Comparison of ENCODE assay signal across 8 mouse cellular contexts in genomic region chr16:36071071-36071449, GRCm38 (mm10). TPM values are rescaled to one million over a fixed set of nuclear protein-coding genes. Genes with fewer than 3 reads are reported as not detected.
DNase-seq lines count a peak whose midpoint lies in the region; ATAC-seq and TF ChIP-seq lines count a peak whose summit lies in the region.

No protein-coding gene starts in this region.

- H3K4me2 ChIP-seq in liver, embryonic 11.5 days = peak overlapping the region; percentile 66
- H3K4me2 ChIP-seq in stomach, postnatal 0 days (replicated peaks; ENCODE audit: low read depth) = peak overlapping the region; percentile 84

- no peak overlapping the region for H3K27ac ChIP-seq in thymus, adult 2 months (ENCODE audit: control insufficient read depth, insufficient read depth, low read length)
- peak overlapping the region; percentile 99 for H3K27ac ChIP-seq in forebrain, embryonic 10.5 days
- peak overlapping the region; percentile 99 for H3K27ac ChIP-seq in liver, embryonic 11.5 days (ENCODE audit: low read depth, low read length)
- peak overlapping the region; percentile 99 for H3K27ac ChIP-seq in stomach, postnatal 0 days (replicated peaks)

- peak overlapping the region; percentile 78 for H3K4me3 ChIP-seq in thymus, adult 2 months (ENCODE audit: control insufficient read depth, insufficient read depth, low read length)
- peak overlapping the region; percentile 62 for H3K4me3 ChIP-seq in forebrain, embryonic 10.5 days
- peak overlapping the region; percentile 85 for H3K4me3 ChIP-seq in liver, embryonic 11.5 days (ENCODE audit: low read depth, low read length)
- H3K4me3 ChIP-seq in stomach, postnatal 0 days (ENCODE audit: low read depth, low read length) = peak overlapping the region; percentile 75

- no peak; the same call in none of the 2 replicates for ATAC-seq in liver, embryonic 11.5 days (replicated peaks; ENCODE audit: low FRiP score)
- no peak for ATAC-seq in stomach, postnatal 0 days (ENCODE audit: low FRiP score, low TSS enrichment)

- no peak for TF ChIP-seq POLR2A in thymus, adult 2 months (IDR thresholded peaks at IDR 0.05; ENCODE audit: control insufficient read depth, extremely low read depth, insufficient read depth, low read length, poor library complexity)

- H3K9ac ChIP-seq in liver, embryonic 11.5 days (ENCODE audit: low read depth, low read length) = peak overlapping the region; percentile 94
- peak overlapping the region; percentile 85 for H3K9ac ChIP-seq in stomach, postnatal 0 days (ENCODE audit: low read length)

- 0% methylated on average over 16 of the region's 16 CpGs for WGBS in thymus, adult 2 months
- under 1% methylated on average over 16 of the region's 16 CpGs for WGBS in forebrain, embryonic 10.5 days
- under 1% methylated on average over 16 of the region's 16 CpGs for WGBS in liver, embryonic 11.5 days
- under 1% methylated on average over 16 of the region's 16 CpGs for WGBS in stomach, postnatal 0 days

- TF ChIP-seq CTCF in thymus, adult 2 months (IDR thresholded peaks at IDR 0.05; ENCODE audit: borderline replicate concordance, control insufficient read depth, extremely low read depth, insufficient read depth, low read length, poor library complexity) = no peak
- TF ChIP-seq CTCF in stomach, postnatal 0 days (IDR thresholded peaks at IDR 0.05; ENCODE audit: low read depth) = no peak

- no peaks in the 10 kb centered on the region for H3K9me3 ChIP-seq in forebrain, embryonic 10.5 days
- no peaks in the 10 kb centered on the region for H3K9me3 ChIP-seq in liver, embryonic 11.5 days (ENCODE audit: control insufficient read depth, low read length)
- no peaks in the 10 kb centered on the region for H3K9me3 ChIP-seq in stomach, postnatal 0 days (ENCODE audit: control insufficient read depth, low read length)

- no peak for TF ChIP-seq EP300 in stomach, postnatal 0 days (optimal IDR thresholded peaks at IDR 0.05)

- H3K4me1 ChIP-seq in thymus, adult 2 months (replicated peaks; ENCODE audit: control insufficient read depth, insufficient read depth, low read length) = peaks cover 4% of the 10 kb centered on the region; the same call in 1 of the 2 replicates
- H3K4me1 ChIP-seq in forebrain, embryonic 10.5 days = peaks cover 32% of the 10 kb centered on the region
- peaks cover 23% of the 10 kb centered on the region for H3K4me1 ChIP-seq in liver, embryonic 11.5 days (replicated peaks; ENCODE audit: control insufficient read depth, insufficient read depth, low read length)
- H3K4me1 ChIP-seq in stomach, postnatal 0 days (replicated peaks; ENCODE audit: control insufficient read depth, insufficient read depth) = no peaks in the 10 kb centered on the region

- no peaks in the 10 kb centered on the region for H3K36me3 ChIP-seq in thymus, adult 2 months (ENCODE audit: control insufficient read depth, insufficient read depth, low read length)
- H3K36me3 ChIP-seq in forebrain, embryonic 10.5 days (replicated peaks) = peaks cover 33% of the 10 kb centered on the region
- H3K36me3 ChIP-seq in liver, embryonic 11.5 days (ENCODE audit: control insufficient read depth, insufficient read depth, low read length) = peaks cover 4% of the 10 kb centered on the region; the same call in 1 of the 2 replicates
- no peaks in the 10 kb centered on the region for H3K36me3 ChIP-seq in stomach, postnatal 0 days (ENCODE audit: control insufficient read depth, insufficient read depth, low read length)

- no peak for DNase-seq in thymus, adult 2 months
- no peak for DNase-seq in thymus, postnatal 4 days
- DNase-seq in forebrain, embryonic 10.5 days (ENCODE audit: extremely low spot score, low spot score) = no peak
- no peak for DNase-seq in liver, embryonic 11.5 days (ENCODE audit: low spot score)
- no peak for DNase-seq in stomach, postnatal 0 days (ENCODE audit: low spot score)
- no peak for DNase-seq in spleen, postnatal 4 days (ENCODE audit: low spot score in 2 of 2)
- no peak for DNase-seq in retina, postnatal 1 day
- no peak for DNase-seq in left cerebral cortex, adult 11 months (ENCODE audit: low spot score)

- H3K27me3 ChIP-seq in thymus, adult 2 months (ENCODE audit: control insufficient read depth, insufficient read depth, low read length) = no peaks in the 10 kb centered on the region
- H3K27me3 ChIP-seq in forebrain, embryonic 10.5 days (ENCODE audit: poor library complexity, severe bottlenecking) = no peaks in the 10 kb centered on the region
- no peaks in the 10 kb centered on the region for H3K27me3 ChIP-seq in liver, embryonic 11.5 days (replicated peaks; ENCODE audit: control insufficient read depth, insufficient read depth, low read length)
- H3K27me3 ChIP-seq in stomach, postnatal 0 days (ENCODE audit: control insufficient read depth, insufficient read depth, low read length) = no peaks in the 10 kb centered on the region

RNA-seq across cellular contexts. Expression of gene Fam162a, which starts 0.3 kb away (rescaled TPM):
- polyA plus RNA-seq in thymus, adult 2 months (2012; rRNA removed) = 25.3 and 34.7 TPM in 2 replicates
- 369 and 410 TPM in 2 replicates for polyA plus RNA-seq in forebrain, embryonic 10.5 days (2016; fragmentation: Nextera tagmentation; extraction: Ambion mirVana)
- polyA plus RNA-seq in liver, embryonic 11.5 days (2014; fragmentation: Nextera tagmentation; extraction: Ambion mirVana) = 493 and 545 TPM in 2 replicates
- polyA plus RNA-seq in stomach, postnatal 0 days (2015; fragmentation: Nextera tagmentation; extraction: Ambion mirVana) = 416 and 424 TPM in 2 replicates

RNA-seq across cellular contexts. Expression of gene Ccdc58, which starts 0.4 kb away (rescaled TPM):
- 7.2 and 7.6 TPM in 2 replicates for polyA plus RNA-seq in thymus, adult 2 months (2012; rRNA removed)
- polyA plus RNA-seq in forebrain, embryonic 10.5 days (2016; fragmentation: Nextera tagmentation; extraction: Ambion mirVana) = 103 and 105 TPM in 2 replicates
- polyA plus RNA-seq in liver, embryonic 11.5 days (2014; fragmentation: Nextera tagmentation; extraction: Ambion mirVana) = 121 and 137 TPM in 2 replicates
- 49.8 and 52.1 TPM in 2 replicates for polyA plus RNA-seq in stomach, postnatal 0 days (2015; fragmentation: Nextera tagmentation; extraction: Ambion mirVana)

RNA-seq across cellular contexts. Expression of gene Wdr5b, which starts 30.1 kb away (rescaled TPM):
- 3.2 and 3.6 TPM in 2 replicates for polyA plus RNA-seq in thymus, adult 2 months (2012; rRNA removed)
- polyA plus RNA-seq in forebrain, embryonic 10.5 days (2016; fragmentation: Nextera tagmentation; extraction: Ambion mirVana) = 7.1 and 7.9 TPM in 2 replicates
- 4.6 and 6.3 TPM in 2 replicates for polyA plus RNA-seq in liver, embryonic 11.5 days (2014; fragmentation: Nextera tagmentation; extraction: Ambion mirVana)
- polyA plus RNA-seq in stomach, postnatal 0 days (2015; fragmentation: Nextera tagmentation; extraction: Ambion mirVana) = 5.1 TPM in 2 replicates

RNA-seq across cellular contexts. Expression of gene Csta1, which starts 60.0 kb away (rescaled TPM):
- not detected in 2 replicates for polyA plus RNA-seq in thymus, adult 2 months (2012; rRNA removed)
- 0.14 and 0.26 TPM in 2 replicates for polyA plus RNA-seq in forebrain, embryonic 10.5 days (2016; fragmentation: Nextera tagmentation; extraction: Ambion mirVana)
- 0.10 TPM in 1 of 2 replicates, not detected in the other for polyA plus RNA-seq in liver, embryonic 11.5 days (2014; fragmentation: Nextera tagmentation; extraction: Ambion mirVana)
- polyA plus RNA-seq in stomach, postnatal 0 days (2015; fragmentation: Nextera tagmentation; extraction: Ambion mirVana) = 107 and 119 TPM in 2 replicates

Comparison
In these comparisons a context has a peak if more than half of its experiments do, and no peak if none do; other contexts are left out.
1. RNA of gene Fam162a, which starts 0.3 kb away (polyA plus RNA-seq): 493 to 545 TPM in liver, embryonic 11.5 days, 416 to 424 TPM in stomach, postnatal 0 days and 369 to 410 TPM in forebrain, embryonic 10.5 days; 25.3 to 34.7 TPM in thymus, adult 2 months; every median in the first group is over 10 times any median in the second.
2. Peak in every context shown above with its lines, with median percentiles within 50 percentile points of each other: H3K4me3 ChIP-seq.